Mouse (Mus musculus): ENCODE measurements around the gene Zswim8. TPM values are rescaled to one million over a fixed set of nuclear protein-coding genes. Genes with fewer than 3 reads are reported as not detected.

The Zswim8 gene
- polyA plus RNA-seq, 1 experiment from 2014 or later: 21.2 TPM

- 78% methylated on average over 13 of the region's 13 CpGs for WGBS
- Histone ChIP-seq H3K4me1 (replicated peaks) (peaks cover 21% of the 10 kb centered on the region), H3K4me3 (replicated peaks) (no peak overlapping the region), H3K27me3 (replicated peaks) (no peaks in the 10 kb centered on the region), H3K27ac (no peak overlapping the region), H3K4me2 (replicated peaks) (no peak overlapping the region), H3K36me3 (0 out of 2 replicates have a peak, but pooled peaks cover 9% of the 10 kb centered on the region), H3K9me3 (no peaks in the 10 kb centered on the region), H3K9ac (no peak overlapping the region)
- no peak for ATAC-seq
Observed at GRCm38 (mm10) chr14:20735892-20736390, 28.6 kb downstream of the Zswim8 start.

DNA sequence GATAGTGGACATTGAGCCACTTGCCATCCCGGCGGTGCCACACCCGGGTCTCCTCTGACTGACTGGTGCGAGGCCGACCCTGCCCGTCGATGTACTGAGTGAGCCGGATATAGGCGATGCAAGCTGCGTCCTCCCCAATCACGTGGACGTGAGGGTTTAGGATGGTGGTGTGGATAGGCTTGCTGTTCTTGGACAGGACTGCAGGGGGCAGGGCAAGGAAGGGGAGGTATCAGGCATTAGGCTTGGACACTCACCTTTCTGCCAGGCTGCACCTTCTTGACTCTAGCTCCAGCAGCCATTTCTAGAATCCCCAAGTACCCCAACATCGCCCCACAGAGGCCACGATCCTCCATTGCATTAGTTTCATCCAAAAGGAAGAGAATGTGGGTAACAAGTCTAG, 30.0 kb downstream of the Zswim8 start:
- WGBS: 33% methylated on average over 14 of the region's 14 CpGs
- H3K9me3 ChIP-seq: no peaks in the 10 kb centered on the region
- H3K27ac ChIP-seq: 0 out of 2 replicates have a peak overlapping the region, but pooled peaks have one; percentile 6
- peaks cover 18% of the 10 kb centered on the region for H3K4me1 ChIP-seq (replicated peaks)
- ATAC-seq: peak; percentile 26; the same call in 1 of the 2 replicates
- no peak overlapping the region for H3K9ac ChIP-seq
- H3K27me3 ChIP-seq (replicated peaks): no peaks in the 10 kb centered on the region
- 0 out of 2 replicates have a peak, but pooled peaks cover 9% of the 10 kb centered on the region for H3K36me3 ChIP-seq
- H3K4me2 ChIP-seq (replicated peaks): no peak overlapping the region
- H3K4me3 ChIP-seq (replicated peaks): no peak overlapping the region

DNA sequence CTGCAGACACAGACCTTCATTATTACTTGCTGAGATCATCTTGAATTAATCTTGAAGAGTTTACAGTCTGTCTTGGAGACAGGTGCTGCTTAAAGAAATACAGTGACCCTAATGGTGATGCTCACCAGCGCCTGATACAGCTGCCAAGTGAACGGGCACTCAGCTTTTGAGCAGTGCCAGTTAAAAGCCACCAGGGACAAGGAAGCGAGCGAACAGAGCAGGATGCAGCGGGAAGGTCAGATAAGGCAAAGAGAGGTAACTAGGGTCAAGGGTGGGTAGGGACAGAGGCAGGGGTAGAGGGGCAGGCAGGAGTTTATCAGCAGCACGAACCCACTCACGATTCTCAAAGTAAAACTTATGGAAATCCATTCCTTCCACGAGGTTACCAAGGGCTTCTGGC, 31.2 kb downstream of the Zswim8 start:
- peaks cover 15% of the 10 kb centered on the region for H3K4me1 ChIP-seq (replicated peaks)
- 76% methylated on average over 8 of the region's 8 CpGs for WGBS
- no peak overlapping the region for H3K27ac ChIP-seq
- H3K36me3 ChIP-seq: 0 out of 2 replicates have a peak, but pooled peaks cover 9% of the 10 kb centered on the region
- no peak overlapping the region for H3K9ac ChIP-seq
- no peak for ATAC-seq
- H3K4me2 ChIP-seq (replicated peaks): no peak overlapping the region
- no peaks in the 10 kb centered on the region for H3K27me3 ChIP-seq (replicated peaks)
- no peak overlapping the region for H3K4me3 ChIP-seq (replicated peaks)
- H3K9me3 ChIP-seq: no peaks in the 10 kb centered on the region

GRCm38 (mm10) chr14:20741301-20741700, 33.9 kb downstream of the Zswim8 start:
- 83% methylated on average over 9 of the region's 9 CpGs for WGBS
- Histone ChIP-seq H3K27ac (no peak overlapping the region), H3K4me2 (replicated peaks) (no peak overlapping the region), H3K9me3 (no peaks in the 10 kb centered on the region), H3K36me3 (0 out of 2 replicates have a peak, but pooled peaks cover 9% of the 10 kb centered on the region), H3K4me3 (replicated peaks) (no peak overlapping the region), H3K9ac (no peak overlapping the region), H3K4me1 (replicated peaks) (0 out of 2 replicates have a peak, but pooled peaks cover under 1% of the 10 kb centered on the region), H3K27me3 (replicated peaks) (no peaks in the 10 kb centered on the region)
- ATAC-seq: no peak

DNA sequence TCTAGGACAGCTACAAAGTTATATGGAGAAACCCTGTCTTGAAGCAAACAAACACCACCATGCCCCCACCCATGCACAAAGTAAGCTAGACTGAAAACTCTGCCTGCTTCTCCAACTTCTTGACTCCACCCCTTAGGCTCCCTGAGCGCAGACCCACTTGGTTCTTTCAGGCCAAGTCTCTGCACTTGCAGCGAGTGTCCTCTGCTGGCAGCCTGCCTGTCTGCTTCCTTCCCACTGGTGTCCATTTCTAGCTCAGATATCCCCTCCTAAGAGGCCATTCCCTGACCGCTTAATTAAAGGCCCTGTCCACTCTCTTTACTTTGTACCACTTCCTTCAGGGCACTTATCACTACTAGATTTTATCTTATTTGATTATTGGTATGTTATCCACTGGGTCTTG, 36.3 kb downstream of the Zswim8 start:
- Histone ChIP-seq H3K9ac (no peak overlapping the region), H3K9me3 (no peaks in the 10 kb centered on the region), H3K4me1 (replicated peaks) (no peaks in the 10 kb centered on the region), H3K27ac (no peak overlapping the region), H3K27me3 (replicated peaks) (no peaks in the 10 kb centered on the region), H3K36me3 (peaks cover 9% of the 10 kb centered on the region; the same call in 1 of the 2 replicates), H3K4me3 (replicated peaks) (no peak overlapping the region), H3K4me2 (replicated peaks) (no peak overlapping the region)
- no peak for ATAC-seq
- 75% methylated on average over 3 of the region's 3 CpGs for WGBS

- Histone ChIP-seq H3K9ac (no peak overlapping the region), H3K9me3 (no peaks in the 10 kb centered on the region), H3K4me2 (replicated peaks) (no peak overlapping the region), H3K36me3 (peaks cover 6% of the 10 kb centered on the region; the same call in 1 of the 2 replicates), H3K4me1 (replicated peaks) (peaks cover 3% of the 10 kb centered on the region; the same call in 1 of the 2 replicates), H3K27me3 (replicated peaks) (no peaks in the 10 kb centered on the region), H3K4me3 (replicated peaks) (no peak overlapping the region), H3K27ac (no peak overlapping the region)
- ATAC-seq: no peak
- 69% methylated on average over 3 of the region's 3 CpGs for WGBS
Observed at GRCm38 (mm10) chr14:20746935-20747334, 39.6 kb downstream of the Zswim8 start.

DNA sequence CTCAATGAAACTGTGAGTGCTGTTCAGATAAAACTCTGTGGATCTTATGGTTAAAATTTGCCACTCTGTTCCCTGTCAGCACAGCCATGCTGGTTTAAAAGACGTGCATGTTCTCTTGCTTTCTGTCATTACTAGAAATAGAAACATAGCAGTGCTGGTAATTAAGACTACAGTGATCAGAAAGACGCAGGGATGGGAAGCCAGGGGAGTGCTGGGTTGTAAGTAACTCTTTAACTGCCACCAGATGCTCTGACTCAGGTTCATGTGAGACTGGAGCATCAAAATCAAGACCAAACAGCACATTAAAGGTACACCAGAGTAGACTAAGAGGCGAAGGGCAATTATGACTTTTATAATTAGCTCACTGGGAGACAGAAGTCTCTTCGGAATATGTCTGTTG, 41.0 kb downstream of the Zswim8 start:
- no peak for ATAC-seq

GRCm38 (mm10) chr14:20749494-20750051, 42.2 kb downstream of the Zswim8 start:
- 76% methylated on average over 4 of the region's 4 CpGs for WGBS
- Histone ChIP-seq H3K27me3 (replicated peaks) (no peaks in the 10 kb centered on the region), H3K4me1 (replicated peaks) (peaks cover 3% of the 10 kb centered on the region; the same call in 1 of the 2 replicates), H3K9ac (no peak overlapping the region), H3K36me3 (peaks cover 6% of the 10 kb centered on the region; the same call in 1 of the 2 replicates), H3K9me3 (no peaks in the 10 kb centered on the region), H3K4me3 (replicated peaks) (no peak overlapping the region), H3K4me2 (replicated peaks) (no peak overlapping the region), H3K27ac (0 out of 2 replicates have a peak overlapping the region, but pooled peaks have one; percentile 36)
- no peak for ATAC-seq

More for the DNA sequence above, 41.0 kb downstream of the Zswim8 start:
- Histone ChIP-seq H3K27me3 (replicated peaks) (no peaks in the 10 kb centered on the region), H3K9ac (no peak overlapping the region), H3K4me3 (replicated peaks) (no peak overlapping the region), H3K36me3 (peaks cover 6% of the 10 kb centered on the region; the same call in 1 of the 2 replicates), H3K4me2 (replicated peaks) (no peak overlapping the region), H3K9me3 (no peaks in the 10 kb centered on the region), H3K27ac (no peak overlapping the region), H3K4me1 (replicated peaks) (peaks cover 3% of the 10 kb centered on the region; the same call in 1 of the 2 replicates)
- WGBS: 74% methylated on average over 4 of the region's 4 CpGs

- Histone ChIP-seq H3K4me3 (replicated peaks) (no peak overlapping the region), H3K4me2 (replicated peaks) (peak overlapping the region; percentile 24; the same call in 1 of the 2 replicates), H3K36me3 (peaks cover 10% of the 10 kb centered on the region; the same call in 1 of the 2 replicates), H3K9me3 (no peaks in the 10 kb centered on the region), H3K9ac (no peak overlapping the region), H3K27me3 (replicated peaks) (no peaks in the 10 kb centered on the region), H3K4me1 (replicated peaks) (peaks cover 3% of the 10 kb centered on the region; the same call in 1 of the 2 replicates), H3K27ac (peak overlapping the region; percentile 65)
- WGBS: 60% methylated on average over 5 of the region's 5 CpGs
- ATAC-seq: peak; percentile 85
Observed at GRCm38 (mm10) chr14:20750503-20750902, 43.2 kb downstream of the Zswim8 start.

- Histone ChIP-seq H3K27me3 (replicated peaks) (no peaks in the 10 kb centered on the region), H3K4me3 (replicated peaks) (no peak overlapping the region), H3K9me3 (no peaks in the 10 kb centered on the region), H3K36me3 (peaks cover 13% of the 10 kb centered on the region), H3K4me1 (replicated peaks) (peaks cover 3% of the 10 kb centered on the region; the same call in 1 of the 2 replicates), H3K4me2 (replicated peaks) (no peak overlapping the region), H3K27ac (no peak overlapping the region), H3K9ac (no peak overlapping the region)
- ATAC-seq: no peak
- WGBS: 77% methylated on average over 3 of the region's 3 CpGs
Observed at GRCm38 (mm10) chr14:20753792-20754191, 46.4 kb downstream of the Zswim8 start.

DNA sequence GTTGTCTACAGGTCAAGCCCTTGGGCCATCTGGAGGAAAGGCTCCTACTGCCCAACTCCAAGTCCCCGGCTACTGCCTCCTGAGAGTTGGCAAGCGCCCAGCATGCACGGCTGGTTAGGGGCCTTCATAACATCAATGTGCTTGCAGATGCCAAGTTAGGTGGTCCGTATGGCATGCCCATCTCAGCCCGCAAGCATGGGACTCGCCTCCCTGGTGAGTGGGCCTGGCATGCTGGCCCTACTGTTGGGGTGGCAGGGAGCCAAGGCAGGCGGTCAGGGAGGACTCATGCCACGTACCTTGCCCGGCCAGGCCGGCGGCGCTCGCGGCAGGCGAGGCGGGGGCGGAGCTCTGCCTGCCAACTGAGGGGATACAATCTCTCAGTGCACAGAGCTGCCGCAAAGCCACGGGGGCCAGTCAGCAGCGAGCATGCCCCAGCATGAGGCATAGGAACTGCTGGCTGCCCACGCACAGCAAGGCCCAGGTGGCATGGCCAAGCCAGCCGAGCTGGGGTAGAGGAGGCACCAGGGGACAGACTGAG, 50.1 kb downstream of the Zswim8 start:
- H3K4me3 ChIP-seq (replicated peaks): no peak overlapping the region
- peaks cover 33% of the 10 kb centered on the region for H3K36me3 ChIP-seq
- no peaks in the 10 kb centered on the region for H3K27me3 ChIP-seq (replicated peaks)
- no peak overlapping the region for H3K4me2 ChIP-seq (replicated peaks)
- H3K4me1 ChIP-seq (replicated peaks): no peaks in the 10 kb centered on the region
- no peak overlapping the region for H3K27ac ChIP-seq
- no peak overlapping the region for H3K9ac ChIP-seq
- no peak for ATAC-seq
- 91% methylated on average over 22 of the region's 22 CpGs for WGBS
- no peaks in the 10 kb centered on the region for H3K9me3 ChIP-seq

- Histone ChIP-seq H3K4me1 (replicated peaks) (no peaks in the 10 kb centered on the region), H3K9ac (no peak overlapping the region), H3K36me3 (peaks cover 42% of the 10 kb centered on the region), H3K27ac (no peak overlapping the region), H3K4me3 (replicated peaks) (no peak overlapping the region), H3K4me2 (replicated peaks) (no peak overlapping the region), H3K9me3 (no peaks in the 10 kb centered on the region), H3K27me3 (replicated peaks) (no peaks in the 10 kb centered on the region)
- ATAC-seq: no peak
- 75% methylated on average over 8 of the region's 8 CpGs for WGBS
Observed at GRCm38 (mm10) chr14:20758768-20759435, 51.5 kb downstream of the Zswim8 start.
